Mouse (Mus musculus) cerebellum, adult 18-20 months (tissue): ENCODE measurements around the gene Wfdc6a.
A peak's percentile ranks its signal among the peaks of the same experiment; 100 is the strongest.

Source experiments
- DNase-seq, 2 experiments: peaks; one replicate each; pipeline ENCODE4 v3.0.0; 2021

The Wfdc6a gene

GRCm38 (mm10) chr2:164549963-164550894 is 35.0 kb downstream of the Wfdc6a start:
- no peak for DNase-seq

DNA sequence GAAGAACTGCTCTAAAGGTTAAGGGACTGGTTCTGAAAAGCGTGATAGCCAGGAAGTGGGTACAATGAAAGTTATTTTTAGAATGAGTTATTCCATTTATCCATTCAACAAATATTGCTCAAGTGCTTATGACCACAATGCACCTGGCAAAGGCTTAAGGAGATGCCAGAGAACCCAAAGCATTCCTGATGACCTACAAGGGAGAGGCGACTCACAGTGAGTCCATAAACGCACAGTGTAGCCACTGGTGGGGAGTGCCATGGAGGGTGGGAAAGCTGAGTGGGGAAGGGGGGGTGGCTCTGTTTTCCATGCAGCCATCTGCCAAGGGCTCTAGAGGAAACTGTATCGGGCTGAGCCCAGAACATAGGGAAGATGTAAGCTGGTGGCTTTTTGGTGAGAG is 35.9 kb downstream of the Wfdc6a start:
- DNase-seq = no peak

DNA sequence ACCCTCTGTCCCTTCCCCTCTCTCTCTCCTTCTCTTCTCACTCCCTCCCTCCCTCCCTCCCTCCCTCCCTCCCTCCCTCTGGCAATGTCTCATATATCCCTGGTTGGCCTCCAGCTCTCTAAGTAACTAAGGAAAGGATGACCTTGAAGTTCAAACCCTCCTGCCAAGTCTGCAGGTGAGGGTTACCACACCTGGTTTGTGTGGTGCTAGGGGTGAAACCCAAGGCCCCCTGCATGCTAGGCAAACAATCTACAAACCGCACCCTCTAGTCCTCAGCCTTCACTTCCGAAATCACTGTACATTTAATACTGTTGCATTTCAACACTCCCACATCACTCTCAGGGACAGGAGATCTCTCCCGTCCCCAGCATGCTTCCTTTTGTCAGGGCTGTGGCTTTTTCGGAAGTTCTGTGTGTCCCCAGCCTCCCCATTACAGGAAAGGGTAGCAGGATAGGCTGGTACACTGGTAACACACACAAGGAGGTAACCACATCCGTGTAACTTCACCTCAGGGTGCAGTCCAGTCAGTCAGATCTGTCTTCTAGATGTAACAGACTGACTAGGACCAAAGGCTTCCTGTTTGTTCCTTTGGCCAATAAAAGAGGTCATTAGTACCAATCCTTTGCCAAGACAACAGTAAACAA is 40.7 kb downstream of the Wfdc6a start:
- no peak for DNase-seq

DNA sequence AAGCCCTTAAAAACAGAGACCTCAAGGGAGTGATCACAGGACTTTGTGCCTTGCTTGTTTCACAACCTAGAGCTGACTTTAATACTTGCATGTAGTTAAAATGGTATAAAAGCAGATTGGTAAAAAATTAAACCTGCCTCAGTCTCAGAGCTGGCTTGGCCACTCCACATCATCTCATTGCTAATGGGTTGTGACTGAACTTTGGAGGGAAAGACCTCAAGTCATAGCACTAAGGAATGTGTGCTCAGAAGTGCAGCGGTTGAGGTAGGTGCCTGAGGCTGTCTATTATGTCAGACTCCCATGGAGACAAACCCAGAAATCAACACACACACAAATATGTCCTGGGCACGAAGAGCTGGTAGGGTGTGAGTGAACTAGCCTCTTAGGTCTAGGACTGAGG is 41.5 kb downstream of the Wfdc6a start:
- DNase-seq = no peak

- no peak for DNase-seq
Observed at GRCm38 (mm10) chr2:164542598-164542997, 42.6 kb downstream of the Wfdc6a start.

GRCm38 (mm10) chr2:164542132-164542531 is 43.1 kb downstream of the Wfdc6a start:
- no peak for DNase-seq

- no peak for DNase-seq
Observed at GRCm38 (mm10) chr2:164540652-164541427, 44.4 kb downstream of the Wfdc6a start.

- no peak for DNase-seq
Observed at GRCm38 (mm10) chr2:164537003-164537402, 48.2 kb downstream of the Wfdc6a start.

DNA sequence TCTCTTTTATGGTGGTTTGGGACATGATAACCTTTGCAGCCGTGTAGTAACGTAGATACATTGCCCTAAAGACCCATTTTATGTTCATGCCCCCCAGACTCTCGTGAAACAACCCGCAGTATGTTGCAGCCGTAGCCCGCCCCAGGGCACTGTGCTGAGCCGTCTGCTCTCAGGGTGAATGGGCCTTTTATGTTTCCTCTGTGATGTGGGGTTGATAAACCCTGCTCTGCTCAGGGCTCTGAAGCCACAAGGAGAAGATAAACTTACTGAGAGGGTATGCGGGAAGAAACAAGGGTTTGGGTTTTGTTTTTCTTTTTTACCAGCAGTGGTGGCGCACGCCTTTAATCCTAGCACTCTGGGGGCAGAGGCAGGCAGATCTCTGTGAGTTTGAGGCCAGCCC is 50.9 kb downstream of the Wfdc6a start:
- no peak for DNase-seq

DNA sequence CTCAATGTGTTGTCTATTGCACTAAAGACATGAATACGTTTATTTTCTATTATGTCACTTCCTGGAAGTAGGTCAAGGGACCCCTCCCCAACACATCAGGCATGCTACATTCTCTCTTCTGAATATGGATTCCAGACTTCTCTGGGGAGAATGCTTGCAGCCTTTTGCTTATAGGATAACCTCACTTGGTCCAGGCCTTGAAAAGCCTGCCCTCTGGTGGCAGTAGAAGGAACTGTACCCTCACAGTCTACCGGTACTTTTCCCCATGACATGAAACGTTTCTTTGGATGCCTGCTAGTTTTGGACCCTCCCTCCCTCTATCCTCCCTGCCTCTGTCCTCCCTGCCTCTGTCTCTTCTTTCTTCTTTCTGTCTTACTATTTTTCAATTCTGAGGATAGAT is 54.1 kb downstream of the Wfdc6a start:
- peak; percentile 75 to 82 for DNase-seq
